Mouse (Mus musculus): ENCODE data around the gene Oaf. TPM values are rescaled to one million over a fixed set of nuclear protein-coding genes. Genes with fewer than 3 reads are reported as not detected.

Oaf gene
- polyA plus RNA-seq, 1 experiment from 2014 or later: 3.2 TPM

DNA sequence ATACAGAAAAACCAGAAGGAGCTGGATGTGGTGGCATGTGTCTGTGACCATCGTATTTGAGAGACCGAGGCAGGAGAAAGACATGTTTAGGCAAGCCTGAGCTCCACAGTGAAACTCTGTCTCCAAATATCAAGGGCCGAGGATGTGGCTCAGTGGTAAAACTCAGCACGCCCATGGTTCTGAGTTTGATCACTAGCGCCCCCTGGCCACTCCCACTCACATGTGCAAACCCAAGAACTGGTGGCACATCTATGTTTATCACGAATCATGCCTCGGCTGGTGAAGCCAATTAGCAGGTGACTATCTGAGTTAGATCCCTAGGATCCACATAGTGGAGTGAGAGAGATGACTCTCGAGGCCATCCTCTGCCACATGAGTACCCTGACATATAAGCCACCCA lies 27.6 kb upstream of the Oaf start:
- no peak overlapping the region for H3K4me2 ChIP-seq (ENCODE audit: low read length)
- H3K36me3 ChIP-seq (ENCODE audit: control insufficient read depth, insufficient read depth, low read length): no peaks in the 10 kb centered on the region
- peaks cover 24% of the 10 kb centered on the region for H3K27me3 ChIP-seq (ENCODE audit: control insufficient read depth, insufficient read depth, low read depth, low read length)
- H3K9me3 ChIP-seq (replicated peaks; ENCODE audit: control insufficient read depth, low read length, poor library complexity, severe bottlenecking): no peaks in the 10 kb centered on the region
- WGBS: 86% methylated on average over 8 of the region's 8 CpGs
- no peak overlapping the region for H3K4me3 ChIP-seq (ENCODE audit: low read depth, low read length)
- ATAC-seq: no peak
- H3K9ac ChIP-seq (ENCODE audit: low read depth, low read length): no peak overlapping the region
- no peak overlapping the region for H3K27ac ChIP-seq (ENCODE audit: low read length)
- peaks cover 3% of the 10 kb centered on the region; the same call in 1 of the 2 replicates for H3K4me1 ChIP-seq (ENCODE audit: control insufficient read depth, insufficient read depth, low read length)

DNA sequence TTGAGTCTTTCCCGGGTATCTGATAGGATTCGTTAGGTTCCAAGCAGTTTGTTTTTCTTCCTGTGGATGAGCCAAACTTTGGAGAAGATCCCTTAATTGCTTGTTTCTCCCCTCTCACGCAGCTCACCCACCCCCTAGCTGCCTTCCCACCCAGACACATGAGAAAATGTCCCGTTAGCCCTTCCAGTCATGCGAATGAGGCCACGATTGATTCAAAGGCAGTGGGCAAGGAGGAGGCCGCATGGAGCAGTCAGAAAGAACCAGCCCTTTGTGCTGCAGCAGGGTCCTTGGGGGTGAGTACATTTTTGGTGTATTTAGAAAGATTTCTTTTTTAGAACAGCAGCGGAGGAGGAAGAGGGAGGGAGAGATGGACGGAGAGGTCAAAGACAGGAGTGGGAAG lies 25.5 kb upstream of the Oaf start:
- Histone ChIP-seq H3K4me1 (ENCODE audit: control insufficient read depth, insufficient read depth, low read length) (no peaks in the 10 kb centered on the region), H3K4me3 (ENCODE audit: low read depth, low read length) (no peak overlapping the region), H3K9me3 (replicated peaks; ENCODE audit: control insufficient read depth, low read length, poor library complexity, severe bottlenecking) (no peaks in the 10 kb centered on the region), H3K36me3 (ENCODE audit: control insufficient read depth, insufficient read depth, low read length) (no peaks in the 10 kb centered on the region), H3K27ac (ENCODE audit: low read length) (no peak overlapping the region), H3K9ac (ENCODE audit: low read depth, low read length) (no peak overlapping the region), H3K4me2 (ENCODE audit: low read length) (no peak overlapping the region), H3K27me3 (ENCODE audit: control insufficient read depth, insufficient read depth, low read depth, low read length) (peaks cover 9% of the 10 kb centered on the region)
- 51% methylated on average over 9 of the region's 9 CpGs for WGBS
- no peak for ATAC-seq

DNA sequence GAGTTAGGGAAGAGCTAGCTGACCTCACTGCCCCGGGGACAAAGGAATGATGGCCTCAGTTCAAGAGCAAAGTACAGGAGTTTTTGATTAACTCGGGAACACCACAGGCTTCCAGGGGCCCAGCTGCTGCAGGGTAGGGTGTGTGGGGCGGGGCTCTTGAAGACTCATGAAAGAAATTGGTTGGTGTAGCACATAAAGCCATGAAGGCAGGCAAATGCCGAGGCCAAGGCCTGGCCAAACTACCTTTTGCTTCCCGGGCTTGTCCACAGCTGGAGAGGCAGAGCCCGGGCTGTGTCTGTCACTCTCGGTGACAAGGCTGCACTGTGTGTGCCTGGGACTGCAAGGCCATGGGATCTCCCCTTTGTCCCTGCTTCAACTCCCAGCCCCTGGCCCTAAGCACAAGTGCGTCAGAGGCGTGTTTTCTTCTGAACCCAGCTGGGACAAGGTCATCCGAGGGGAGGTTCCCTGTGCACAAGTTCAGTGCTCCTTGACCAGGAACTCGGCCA lies 24.3 kb upstream of the Oaf start:
- 17% methylated on average over 11 of the region's 11 CpGs for WGBS

DNA sequence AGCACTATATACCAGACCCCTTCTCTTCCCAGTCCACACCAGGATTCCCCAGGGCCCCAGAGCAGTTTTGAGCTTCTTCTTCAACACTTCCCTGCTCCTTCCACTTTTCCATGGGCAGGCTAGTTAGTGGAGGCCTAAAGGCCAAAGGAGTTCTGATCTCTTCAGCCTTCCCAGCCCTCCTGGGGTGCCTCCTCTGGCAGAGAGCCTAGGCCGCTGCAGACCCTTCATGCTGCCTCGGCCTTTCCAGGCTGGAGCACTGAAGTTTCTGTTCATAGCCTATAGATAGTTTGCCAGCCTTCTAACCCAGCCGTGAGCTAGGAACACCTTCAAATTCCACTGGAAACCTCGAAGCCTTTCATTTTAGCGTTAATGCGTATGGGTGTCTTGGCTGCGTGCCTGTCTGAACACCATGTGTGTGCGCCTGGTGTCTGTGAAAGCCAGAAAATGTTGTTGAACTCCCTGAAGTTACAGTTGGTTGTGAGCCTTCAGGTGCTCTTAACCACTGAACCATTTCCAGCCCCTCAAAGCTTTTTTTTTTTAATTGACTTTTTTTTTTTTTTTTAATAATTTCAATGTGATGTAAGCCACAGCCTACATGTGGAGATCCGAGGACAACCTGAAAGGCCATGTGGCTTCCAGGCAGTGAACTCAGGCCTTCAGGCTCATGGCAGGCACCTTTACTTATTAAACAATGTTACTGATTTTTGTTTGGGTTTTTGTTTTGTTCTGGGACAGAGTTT lies 23.3 kb upstream of the Oaf start:
- no peak overlapping the region for H3K9ac ChIP-seq (ENCODE audit: low read depth, low read length)
- no peak overlapping the region for H3K4me3 ChIP-seq (ENCODE audit: low read depth, low read length)
- no peak overlapping the region for H3K4me2 ChIP-seq (ENCODE audit: low read length)
- no peaks in the 10 kb centered on the region for H3K4me1 ChIP-seq (ENCODE audit: control insufficient read depth, insufficient read depth, low read length)
- H3K27me3 ChIP-seq (ENCODE audit: control insufficient read depth, insufficient read depth, low read depth, low read length): no peaks in the 10 kb centered on the region
- H3K36me3 ChIP-seq (ENCODE audit: control insufficient read depth, insufficient read depth, low read length): no peaks in the 10 kb centered on the region
- no peaks in the 10 kb centered on the region for H3K9me3 ChIP-seq (replicated peaks; ENCODE audit: control insufficient read depth, low read length, poor library complexity, severe bottlenecking)
- ATAC-seq: no peak
- no peak overlapping the region for H3K27ac ChIP-seq (ENCODE audit: low read length)
- whole genome bisulfite sequencing: 78% methylated on average over 9 of the region's 9 CpGs

More for the DNA sequence above, 24.3 kb upstream of the Oaf start:
- Histone ChIP-seq H3K27ac (ENCODE audit: low read length) (no peak overlapping the region), H3K4me1 (ENCODE audit: control insufficient read depth, insufficient read depth, low read length) (no peaks in the 10 kb centered on the region), H3K9ac (ENCODE audit: low read depth, low read length) (no peak overlapping the region), H3K36me3 (ENCODE audit: control insufficient read depth, insufficient read depth, low read length) (no peaks in the 10 kb centered on the region), H3K27me3 (ENCODE audit: control insufficient read depth, insufficient read depth, low read depth, low read length) (no peaks in the 10 kb centered on the region), H3K4me3 (ENCODE audit: low read depth, low read length) (no peak overlapping the region), H3K4me2 (ENCODE audit: low read length) (no peak overlapping the region), H3K9me3 (replicated peaks; ENCODE audit: control insufficient read depth, low read length, poor library complexity, severe bottlenecking) (no peaks in the 10 kb centered on the region)
- ATAC-seq: no peak

DNA sequence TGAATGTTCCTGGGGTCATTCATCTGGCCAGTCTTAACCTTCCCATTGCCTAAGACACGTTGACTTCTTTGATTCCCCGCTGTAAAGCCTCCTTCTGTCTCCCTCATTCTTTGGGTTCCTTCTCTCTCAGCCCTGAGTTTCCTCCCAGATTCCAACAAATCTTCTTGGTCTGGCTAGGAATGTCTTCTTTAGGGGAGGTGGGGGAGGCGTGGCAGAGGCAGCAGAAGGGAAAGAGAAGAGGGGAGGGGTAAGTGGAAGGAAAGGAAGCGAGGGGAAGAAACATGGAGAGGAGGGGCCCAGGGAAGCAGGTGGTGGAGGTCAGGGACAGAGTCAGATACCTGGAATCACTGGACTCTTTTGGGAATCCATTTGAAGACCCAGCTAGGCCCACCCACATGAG lies 22.7 kb upstream of the Oaf start:
- H3K9me3 ChIP-seq (replicated peaks; ENCODE audit: control insufficient read depth, low read length, poor library complexity, severe bottlenecking): no peaks in the 10 kb centered on the region
- H3K36me3 ChIP-seq (ENCODE audit: control insufficient read depth, insufficient read depth, low read length): no peaks in the 10 kb centered on the region
- H3K27ac ChIP-seq (ENCODE audit: low read length): no peak overlapping the region
- no peak for ATAC-seq
- H3K4me1 ChIP-seq (ENCODE audit: control insufficient read depth, insufficient read depth, low read length): no peaks in the 10 kb centered on the region
- WGBS: 56% methylated on average over 4 of the region's 4 CpGs
- no peak overlapping the region for H3K9ac ChIP-seq (ENCODE audit: low read depth, low read length)
- no peaks in the 10 kb centered on the region for H3K27me3 ChIP-seq (ENCODE audit: control insufficient read depth, insufficient read depth, low read depth, low read length)
- H3K4me2 ChIP-seq (ENCODE audit: low read length): no peak overlapping the region
- no peak overlapping the region for H3K4me3 ChIP-seq (ENCODE audit: low read depth, low read length)

DNA sequence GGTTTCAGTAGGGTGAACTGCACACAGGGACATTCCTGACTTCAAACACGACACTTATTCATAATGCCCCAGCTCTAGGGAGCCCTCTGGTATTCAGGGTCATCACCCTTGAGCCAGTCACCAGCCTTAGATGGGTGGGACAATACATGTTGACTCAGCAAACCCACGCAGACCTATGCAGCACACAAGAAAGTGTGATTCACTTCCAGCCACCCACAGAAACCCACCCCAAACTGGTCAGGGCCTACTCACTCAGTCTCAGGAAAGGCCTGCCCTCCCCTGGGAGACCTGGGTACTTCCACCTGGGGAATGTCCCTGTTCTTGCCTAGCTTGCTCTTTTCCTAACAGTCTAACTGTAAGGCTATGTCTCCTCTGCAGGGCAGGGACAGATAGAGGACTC lies 22.2 kb upstream of the Oaf start:
- ATAC-seq: no peak
- no peak overlapping the region for H3K4me3 ChIP-seq (ENCODE audit: low read depth, low read length)
- WGBS: 51% methylated on average over 2 of the region's 2 CpGs
- no peaks in the 10 kb centered on the region for H3K9me3 ChIP-seq (replicated peaks; ENCODE audit: control insufficient read depth, low read length, poor library complexity, severe bottlenecking)
- no peaks in the 10 kb centered on the region for H3K36me3 ChIP-seq (ENCODE audit: control insufficient read depth, insufficient read depth, low read length)
- H3K27me3 ChIP-seq (ENCODE audit: control insufficient read depth, insufficient read depth, low read depth, low read length): no peaks in the 10 kb centered on the region
- H3K4me2 ChIP-seq (ENCODE audit: low read length): no peak overlapping the region
- H3K9ac ChIP-seq (ENCODE audit: low read depth, low read length): no peak overlapping the region
- H3K27ac ChIP-seq (ENCODE audit: low read length): no peak overlapping the region
- H3K4me1 ChIP-seq (ENCODE audit: control insufficient read depth, insufficient read depth, low read length): no peaks in the 10 kb centered on the region

DNA sequence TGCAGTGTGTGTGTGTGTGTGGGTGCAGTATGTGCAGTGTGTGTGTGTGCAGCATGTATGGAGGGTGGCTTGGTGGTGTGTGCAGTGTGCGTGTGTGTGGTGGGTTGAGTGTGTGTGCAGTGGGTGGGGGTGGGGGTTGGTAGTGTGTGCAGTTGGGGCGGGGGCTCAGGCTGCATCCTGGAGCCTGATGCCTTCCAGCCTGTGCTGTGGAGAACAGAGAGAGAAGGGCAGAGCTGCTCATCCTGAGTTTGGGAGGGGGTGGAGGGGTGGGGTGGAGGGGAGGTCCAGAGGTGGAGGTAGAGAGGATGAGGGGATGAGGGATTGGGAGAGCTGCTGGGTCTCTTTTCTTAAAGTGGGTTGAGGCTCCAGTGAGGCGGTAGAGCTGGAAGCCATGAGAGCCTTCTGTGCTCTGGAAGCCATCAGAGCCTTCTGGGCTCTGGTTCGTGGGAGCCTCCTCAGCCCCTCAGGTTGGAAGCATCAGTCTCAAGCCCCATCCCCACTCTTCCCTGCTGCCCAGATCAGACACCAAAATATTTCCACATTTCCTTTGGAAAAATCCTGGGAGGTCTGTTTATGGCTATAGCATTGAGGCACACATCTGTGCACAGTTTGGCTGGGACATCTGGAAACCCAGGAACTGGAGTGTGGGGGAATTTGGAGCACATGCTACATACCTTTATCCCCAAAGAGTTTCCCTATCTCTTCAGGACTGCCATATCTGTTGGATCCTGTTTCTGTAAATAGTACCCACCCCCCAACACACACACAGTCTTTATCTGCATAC lies 21.6 kb upstream of the Oaf start:
- H3K9me3 ChIP-seq (replicated peaks; ENCODE audit: control insufficient read depth, low read length, poor library complexity, severe bottlenecking): no peaks in the 10 kb centered on the region
- no peaks in the 10 kb centered on the region for H3K36me3 ChIP-seq (ENCODE audit: control insufficient read depth, insufficient read depth, low read length)
- no peak overlapping the region for H3K4me3 ChIP-seq (ENCODE audit: low read depth, low read length)
- H3K4me1 ChIP-seq (ENCODE audit: control insufficient read depth, insufficient read depth, low read length): no peaks in the 10 kb centered on the region
- no peak overlapping the region for H3K9ac ChIP-seq (ENCODE audit: low read depth, low read length)
- WGBS: 65% methylated on average over 4 of the region's 4 CpGs
- H3K27me3 ChIP-seq (ENCODE audit: control insufficient read depth, insufficient read depth, low read depth, low read length): no peaks in the 10 kb centered on the region
- H3K27ac ChIP-seq (ENCODE audit: low read length): no peak overlapping the region
- no peak overlapping the region for H3K4me2 ChIP-seq (ENCODE audit: low read length)
- ATAC-seq: no peak

DNA sequence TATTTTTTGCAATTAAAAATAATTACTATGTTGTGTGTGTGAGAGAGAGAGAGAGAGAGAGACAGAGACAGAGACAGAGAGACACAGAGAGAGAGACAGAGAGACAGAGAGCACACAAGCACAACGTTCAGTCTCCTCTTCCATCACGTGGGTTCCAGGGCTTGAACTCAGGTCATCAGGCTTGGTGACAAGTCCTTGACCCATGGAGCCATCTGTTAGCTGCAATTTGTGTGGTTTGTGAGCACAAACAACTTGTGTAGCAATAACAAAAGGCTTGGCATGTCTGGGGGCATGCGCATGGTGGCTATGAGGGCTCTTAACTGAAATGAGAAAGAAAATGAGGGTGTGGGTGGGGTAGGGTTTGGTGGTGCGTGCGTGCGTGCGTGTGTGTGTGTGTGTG lies 20.9 kb upstream of the Oaf start:
- no peak overlapping the region for H3K27ac ChIP-seq (ENCODE audit: low read length)
- no peak overlapping the region for H3K4me3 ChIP-seq (ENCODE audit: low read depth, low read length)
- H3K4me1 ChIP-seq (ENCODE audit: control insufficient read depth, insufficient read depth, low read length): no peaks in the 10 kb centered on the region
- no peaks in the 10 kb centered on the region for H3K36me3 ChIP-seq (ENCODE audit: control insufficient read depth, insufficient read depth, low read length)
- H3K9ac ChIP-seq (ENCODE audit: low read depth, low read length): no peak overlapping the region
- 91% methylated on average over 7 of the region's 7 CpGs for WGBS
- no peaks in the 10 kb centered on the region for H3K27me3 ChIP-seq (ENCODE audit: control insufficient read depth, insufficient read depth, low read depth, low read length)
- H3K9me3 ChIP-seq (replicated peaks; ENCODE audit: control insufficient read depth, low read length, poor library complexity, severe bottlenecking): no peaks in the 10 kb centered on the region
- H3K4me2 ChIP-seq (ENCODE audit: low read length): no peak overlapping the region
- ATAC-seq: no peak

DNA sequence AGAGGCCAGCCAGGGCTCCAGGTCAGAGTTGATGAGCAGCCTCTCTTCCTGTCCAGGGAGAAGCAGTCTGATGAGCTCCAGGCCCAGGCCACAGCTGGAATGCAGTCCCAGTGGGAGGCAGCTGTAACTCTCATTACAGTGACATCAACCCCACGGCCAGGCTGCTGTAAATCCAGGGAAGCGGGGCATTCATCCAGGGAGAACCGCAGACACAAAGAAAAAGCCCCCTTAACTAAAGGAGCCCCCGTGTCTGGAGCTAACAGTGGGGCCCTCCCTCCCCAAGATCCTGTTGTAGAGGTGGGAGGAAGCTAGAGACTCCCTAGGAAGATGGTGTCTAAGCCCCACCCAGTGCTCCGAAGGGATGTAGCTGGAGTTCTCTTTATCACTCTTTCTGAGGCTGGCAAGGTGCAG lies 13.6 kb upstream of the Oaf start:
- ATAC-seq: no peak
- Histone ChIP-seq H3K9me3 (replicated peaks; ENCODE audit: control insufficient read depth, low read length, poor library complexity, severe bottlenecking) (no peaks in the 10 kb centered on the region), H3K27ac (ENCODE audit: low read length) (no peak overlapping the region)

More for the DNA sequence above, 13.6 kb upstream of the Oaf start:
- Histone ChIP-seq H3K4me3 (ENCODE audit: low read depth, low read length) (no peak overlapping the region), H3K4me2 (ENCODE audit: low read length) (no peak overlapping the region), H3K9ac (ENCODE audit: low read depth, low read length) (no peak overlapping the region), H3K36me3 (ENCODE audit: control insufficient read depth, insufficient read depth, low read length) (no peaks in the 10 kb centered on the region), H3K4me1 (ENCODE audit: control insufficient read depth, insufficient read depth, low read length) (no peaks in the 10 kb centered on the region), H3K27me3 (ENCODE audit: control insufficient read depth, insufficient read depth, low read depth, low read length) (no peaks in the 10 kb centered on the region)
- WGBS: 22% methylated on average over 5 of the region's 5 CpGs

All from midbrain, embryonic 16.5 days (tissue).